Mouse (Mus musculus): ENCODE data around the gene Ly6g6f. TPM values are rescaled to one million over a fixed set of nuclear protein-coding genes. Genes with fewer than 3 reads are reported as not detected.

The Ly6g6f gene
- polyA plus RNA-seq, 1 experiment from 2014 or later = 12.8 TPM

GRCm38 (mm10) chr17:35102299-35102698, 16.9 kb upstream of the Ly6g6f start:
- Histone ChIP-seq H3K27ac (ENCODE audit: low read depth, low read length) (no peak overlapping the region), H3K36me3 (ENCODE audit: control insufficient read depth, insufficient read depth, low read length) (peaks cover 34% of the 10 kb centered on the region), H3K27me3 (replicated peaks; ENCODE audit: control insufficient read depth, insufficient read depth, low read length) (no peaks in the 10 kb centered on the region), H3K4me2 (no peak overlapping the region), H3K4me1 (replicated peaks; ENCODE audit: control insufficient read depth, insufficient read depth, low read length) (peaks cover 41% of the 10 kb centered on the region), H3K9ac (ENCODE audit: low read depth, low read length) (no peak overlapping the region), H3K9me3 (ENCODE audit: control insufficient read depth, low read length) (no peaks in the 10 kb centered on the region), H3K4me3 (ENCODE audit: low read depth, low read length) (no peak overlapping the region)
- DNase-seq (ENCODE audit: low spot score) (no peak), ATAC-seq (replicated peaks; ENCODE audit: low FRiP score) (no peak)
- 77% methylated on average over 8 of the region's 8 CpGs for WGBS

- WGBS = 91% methylated on average over 11 of the region's 11 CpGs
- Histone ChIP-seq H3K27ac (ENCODE audit: low read depth, low read length) (no peak overlapping the region), H3K36me3 (ENCODE audit: control insufficient read depth, insufficient read depth, low read length) (peaks cover 42% of the 10 kb centered on the region), H3K4me2 (no peak overlapping the region), H3K27me3 (replicated peaks; ENCODE audit: control insufficient read depth, insufficient read depth, low read length) (no peaks in the 10 kb centered on the region), H3K4me1 (replicated peaks; ENCODE audit: control insufficient read depth, insufficient read depth, low read length) (peaks cover 39% of the 10 kb centered on the region), H3K4me3 (ENCODE audit: low read depth, low read length) (no peak overlapping the region), H3K9me3 (ENCODE audit: control insufficient read depth, low read length) (no peaks in the 10 kb centered on the region), H3K9ac (ENCODE audit: low read depth, low read length) (no peak overlapping the region)
- ATAC-seq (replicated peaks; ENCODE audit: low FRiP score) = no peak
- DNase-seq (ENCODE audit: low spot score) = no peak
These were observed 15.8 kb upstream of the Ly6g6f start for GRCm38 (mm10) chr17:35101161-35101560.

- DNase-seq (ENCODE audit: low spot score) = no peak
- Histone ChIP-seq H3K27ac (ENCODE audit: low read depth, low read length) (no peak overlapping the region), H3K4me2 (no peak overlapping the region), H3K4me3 (ENCODE audit: low read depth, low read length) (no peak overlapping the region), H3K9me3 (ENCODE audit: control insufficient read depth, low read length) (no peaks in the 10 kb centered on the region), H3K27me3 (replicated peaks; ENCODE audit: control insufficient read depth, insufficient read depth, low read length) (no peaks in the 10 kb centered on the region), H3K36me3 (ENCODE audit: control insufficient read depth, insufficient read depth, low read length) (peaks cover 44% of the 10 kb centered on the region), H3K4me1 (replicated peaks; ENCODE audit: control insufficient read depth, insufficient read depth, low read length) (peaks cover 30% of the 10 kb centered on the region), H3K9ac (ENCODE audit: low read depth, low read length) (no peak overlapping the region)
- WGBS = 72% methylated on average over 10 of the region's 10 CpGs
- ATAC-seq (replicated peaks; ENCODE audit: low FRiP score) = no peak
These were observed 14.9 kb upstream of the Ly6g6f start for GRCm38 (mm10) chr17:35100196-35100765.

DNA sequence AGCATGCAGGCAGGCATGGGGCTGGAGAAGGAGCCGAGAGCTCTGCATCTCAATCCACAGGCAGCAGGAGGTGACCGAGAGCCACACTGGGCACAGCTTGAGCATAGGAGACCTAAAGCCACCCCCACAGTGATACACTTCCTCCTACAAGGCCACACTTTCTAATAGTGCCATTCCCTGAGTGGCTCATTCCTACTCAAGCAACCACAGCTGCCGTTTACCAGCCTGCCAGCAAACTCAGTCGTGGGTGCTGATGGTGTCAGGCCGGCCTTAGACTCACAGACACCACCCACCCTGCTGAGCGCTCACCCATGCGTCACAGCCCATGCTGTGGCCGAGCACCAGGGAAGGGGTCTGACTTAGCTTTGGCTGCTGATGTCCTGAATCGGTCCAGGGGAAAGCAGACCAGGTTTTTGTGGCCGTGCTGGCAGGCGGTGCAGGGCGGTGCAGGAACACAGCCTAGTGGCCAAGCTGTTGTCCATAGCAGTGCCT, 11.8 kb upstream of the Ly6g6f start:
- ATAC-seq (replicated peaks; ENCODE audit: low FRiP score) (no peak), DNase-seq (ENCODE audit: low spot score) (no peak)

GRCm38 (mm10) chr17:35096597-35096996, 11.2 kb upstream of the Ly6g6f start:
- Histone ChIP-seq H3K27ac (ENCODE audit: low read depth, low read length) (no peak overlapping the region), H3K36me3 (ENCODE audit: control insufficient read depth, insufficient read depth, low read length) (peaks cover 36% of the 10 kb centered on the region), H3K9me3 (ENCODE audit: control insufficient read depth, low read length) (no peaks in the 10 kb centered on the region), H3K4me3 (ENCODE audit: low read depth, low read length) (no peak overlapping the region), H3K9ac (ENCODE audit: low read depth, low read length) (no peak overlapping the region), H3K4me2 (no peak overlapping the region), H3K4me1 (replicated peaks; ENCODE audit: control insufficient read depth, insufficient read depth, low read length) (no peaks in the 10 kb centered on the region; the same call in 1 of the 2 replicates), H3K27me3 (replicated peaks; ENCODE audit: control insufficient read depth, insufficient read depth, low read length) (no peaks in the 10 kb centered on the region)
- DNase-seq (ENCODE audit: low spot score) (no peak), ATAC-seq (replicated peaks; ENCODE audit: low FRiP score) (no peak)
- 89% methylated on average over 12 of the region's 12 CpGs for WGBS

More for the DNA sequence above, 11.8 kb upstream of the Ly6g6f start:
- Histone ChIP-seq H3K4me2 (no peak overlapping the region), H3K27ac (ENCODE audit: low read depth, low read length) (no peak overlapping the region), H3K9ac (ENCODE audit: low read depth, low read length) (no peak overlapping the region), H3K9me3 (ENCODE audit: control insufficient read depth, low read length) (no peaks in the 10 kb centered on the region), H3K4me1 (replicated peaks; ENCODE audit: control insufficient read depth, insufficient read depth, low read length) (peaks cover under 1% of the 10 kb centered on the region; the same call in 1 of the 2 replicates), H3K36me3 (ENCODE audit: control insufficient read depth, insufficient read depth, low read length) (peaks cover 39% of the 10 kb centered on the region), H3K27me3 (replicated peaks; ENCODE audit: control insufficient read depth, insufficient read depth, low read length) (no peaks in the 10 kb centered on the region), H3K4me3 (ENCODE audit: low read depth, low read length) (no peak overlapping the region)
- 90% methylated on average over 12 of the region's 12 CpGs for WGBS

GRCm38 (mm10) chr17:35094475-35095365, 9.3 kb upstream of the Ly6g6f start:
- no peak for ATAC-seq (replicated peaks; ENCODE audit: low FRiP score)
- DNase-seq (ENCODE audit: low spot score) = no peak
- H3K9ac ChIP-seq (ENCODE audit: low read depth, low read length) = no peak overlapping the region
- H3K36me3 ChIP-seq (ENCODE audit: control insufficient read depth, insufficient read depth, low read length) = peaks cover 28% of the 10 kb centered on the region
- H3K4me2 ChIP-seq = no peak overlapping the region
- WGBS = 85% methylated on average over 15 of the region's 15 CpGs
- H3K27ac ChIP-seq (ENCODE audit: low read depth, low read length) = no peak overlapping the region
- no peaks in the 10 kb centered on the region for H3K9me3 ChIP-seq (ENCODE audit: control insufficient read depth, low read length)
- peaks cover 7% of the 10 kb centered on the region for H3K4me1 ChIP-seq (replicated peaks; ENCODE audit: control insufficient read depth, insufficient read depth, low read length)
- no peaks in the 10 kb centered on the region for H3K27me3 ChIP-seq (replicated peaks; ENCODE audit: control insufficient read depth, insufficient read depth, low read length)
- no peak overlapping the region for H3K4me3 ChIP-seq (ENCODE audit: low read depth, low read length)

DNA sequence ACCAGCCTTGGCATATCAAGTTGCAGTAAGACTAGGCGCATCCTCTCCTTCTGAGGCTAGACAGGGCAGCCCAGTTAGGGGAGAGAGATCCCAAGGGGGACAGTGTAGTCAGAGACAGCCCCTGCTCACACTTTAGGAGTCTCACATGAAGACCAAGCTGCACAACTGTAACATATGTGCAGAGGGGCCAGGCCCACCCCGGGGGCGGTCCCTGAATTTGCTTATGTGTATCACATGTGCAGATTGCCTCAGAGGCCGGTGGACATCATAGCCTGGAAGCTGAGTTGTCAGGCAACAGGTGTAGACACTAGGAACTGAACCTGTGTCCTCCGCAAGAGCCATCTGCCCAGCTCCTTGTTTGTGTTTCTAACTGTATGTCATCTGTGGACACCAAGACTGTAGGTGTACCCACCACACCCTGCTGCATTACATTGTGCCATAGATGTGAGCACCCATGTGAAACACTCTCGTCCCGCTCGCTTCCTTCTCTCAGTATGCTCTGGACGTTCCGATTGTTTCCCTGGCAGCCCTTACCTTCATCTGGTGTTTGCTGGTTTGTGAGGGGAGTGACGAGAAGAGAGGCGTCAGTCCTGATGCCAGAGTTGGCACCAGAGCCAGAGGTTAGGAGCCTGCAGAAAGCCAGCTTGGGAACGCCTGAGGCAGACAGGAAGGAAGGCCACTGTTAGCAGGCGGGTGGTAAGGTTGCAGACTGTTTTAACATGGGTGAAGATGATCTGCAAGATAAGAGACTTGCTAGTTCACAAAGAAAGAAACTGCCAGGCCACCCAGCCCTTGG, 7.2 kb upstream of the Ly6g6f start:
- no peak overlapping the region for H3K4me2 ChIP-seq
- no peak for ATAC-seq (replicated peaks; ENCODE audit: low FRiP score)
- no peak overlapping the region for H3K9ac ChIP-seq (ENCODE audit: low read depth, low read length)
- no peak overlapping the region for H3K4me3 ChIP-seq (ENCODE audit: low read depth, low read length)
- H3K27ac ChIP-seq (ENCODE audit: low read depth, low read length) = no peak overlapping the region
- peaks cover 7% of the 10 kb centered on the region for H3K4me1 ChIP-seq (replicated peaks; ENCODE audit: control insufficient read depth, insufficient read depth, low read length)
- 90% methylated on average over 14 of the region's 14 CpGs for WGBS
- H3K9me3 ChIP-seq (ENCODE audit: control insufficient read depth, low read length) = no peaks in the 10 kb centered on the region
- DNase-seq (ENCODE audit: low spot score) = no peak
- H3K27me3 ChIP-seq (replicated peaks; ENCODE audit: control insufficient read depth, insufficient read depth, low read length) = no peaks in the 10 kb centered on the region
- peaks cover 25% of the 10 kb centered on the region for H3K36me3 ChIP-seq (ENCODE audit: control insufficient read depth, insufficient read depth, low read length)

GRCm38 (mm10) chr17:35090166-35090932, 4.9 kb upstream of the Ly6g6f start:
- Histone ChIP-seq H3K4me1 (replicated peaks; ENCODE audit: control insufficient read depth, insufficient read depth, low read length) (peaks cover 12% of the 10 kb centered on the region), H3K9ac (ENCODE audit: low read depth, low read length) (peak overlapping the region; percentile 94), H3K9me3 (ENCODE audit: control insufficient read depth, low read length) (no peaks in the 10 kb centered on the region), H3K27ac (ENCODE audit: low read depth, low read length) (peak overlapping the region; percentile 95; the same call in 1 of the 2 replicates), H3K36me3 (ENCODE audit: control insufficient read depth, insufficient read depth, low read length) (peaks cover 15% of the 10 kb centered on the region), H3K4me2 (peak overlapping the region; percentile 73), H3K4me3 (ENCODE audit: low read depth, low read length) (peak overlapping the region; percentile 72), H3K27me3 (replicated peaks; ENCODE audit: control insufficient read depth, insufficient read depth, low read length) (no peaks in the 10 kb centered on the region)
- WGBS = 65% methylated on average over 8 of the region's 8 CpGs
- peak; percentile 44 for ATAC-seq (replicated peaks; ENCODE audit: low FRiP score)
- DNase-seq (ENCODE audit: low spot score) = no peak

Data from liver, embryonic 11.5 days (tissue).